Mouse (Mus musculus): ENCODE measurements around the gene Rragb. TPM values are rescaled to one million over a fixed set of nuclear protein-coding genes. Genes with fewer than 3 reads are reported as not detected.
"Not testable (repeated sequence)": the region's sequence is repeated elsewhere in the genome, so short reads cannot be mapped to it uniquely, and the experiment has no call there.

Rragb gene
- 10 to 100 TPM; 10.0 to 10.7 TPM for total RNA-seq (2021)
- long read RNA-seq, experiment 1, partial matches to known transcripts, result 0 of 9 reads
- long read RNA-seq, experiment 1, other reads (novel, unspliced or antisense), result 5 of 9 reads
- long read RNA-seq, experiment 2, transcript Rragb-201 (11 exons, 2,258 nt), result major isoform, 17 of 35 reads
- long read RNA-seq, experiment 2, partial matches to known transcripts, result 0 of 35 reads
- long read RNA-seq, experiment 2, other reads (novel, unspliced or antisense), result 18 of 35 reads

- peak; percentile 40 to 56 for DNase-seq (ENCODE audit: low spot score in 2 of 2)
These were observed at the start of gene Rragb for GRCm38 (mm10) chrX:153139734-153140515. Gene Rragb, plus strand, starts transcription at chrX:153139981.

GRCm38 (mm10) chrX:153118486-153118885 lies 21.3 kb upstream of the Rragb start, which contains the start of gene Foxr2:
Gene Foxr2, plus strand, starts transcription at chrX:153118786.
- no peak for DNase-seq (ENCODE audit: low spot score in 2 of 2)

- no peak for DNase-seq (ENCODE audit: low spot score in 2 of 2)
These were observed 20.8 kb upstream of the Rragb start for GRCm38 (mm10) chrX:153119013-153119412.

GRCm38 (mm10) chrX:153142656-153143055 lies 2.9 kb downstream of the Rragb start:
- DNase-seq (ENCODE audit: low spot score in 2 of 2), result no peak

GRCm38 (mm10) chrX:153151766-153152165 lies 12.0 kb downstream of the Rragb start:
- no peak for DNase-seq (ENCODE audit: low spot score in 2 of 2)

- DNase-seq (ENCODE audit: low spot score in 2 of 2), result peak; percentile 9 to 17
These were observed 15.5 kb downstream of the Rragb start for GRCm38 (mm10) chrX:153155322-153155721.

GRCm38 (mm10) chrX:153174786-153175185 lies 35.0 kb downstream of the Rragb start:
- peak in 1 of 2 experiments; percentile 18 for DNase-seq (ENCODE audit: low spot score in 2 of 2)

- DNase-seq (ENCODE audit: low spot score in 2 of 2), result no peak
These were observed 42.4 kb downstream of the Rragb start for GRCm38 (mm10) chrX:153182221-153182620.

GRCm38 (mm10) chrX:153199185-153199584 lies 59.4 kb downstream of the Rragb start:
- DNase-seq (ENCODE audit: low spot score in 2 of 2), result not testable (repeated sequence)

- DNase-seq (ENCODE audit: low spot score in 2 of 2), result no peak
These were observed 71.3 kb downstream of the Rragb start for GRCm38 (mm10) chrX:153211101-153211500.

Other genes starting within 250 kb of the Rragb start
- 1 to 10 TPM; 2.6 to 3.7 TPM for gene Usp51, start 133.5 kb upstream of the Rragb start, total RNA-seq (2021)
- 10 to 100 TPM; 18.5 to 21.1 TPM for gene Mageh1, start 102.4 kb upstream of the Rragb start, total RNA-seq (2021)
- not detected for gene Foxr2, start 21.2 kb upstream of the Rragb start, total RNA-seq (2021)
- under 1 TPM; 0.40 to 0.48 TPM for gene Klf8, start 97.5 kb downstream of the Rragb start, total RNA-seq (2021)